Mouse (Mus musculus): Measurements from ENCODE around the gene Rd3l. TPM values are rescaled to one million over a fixed set of nuclear protein-coding genes. Genes with fewer than 3 reads are reported as not detected.

Rd3l gene
- polyA plus RNA-seq, 3 experiments from 2014 or later: not detected

Other genes starting within 250 kb of the Rd3l start
- 10 to 100 TPM; 17.9 to 19.7 (median 18.3) TPM for gene Klc1, start 222.5 kb downstream of the Rd3l start, polyA plus RNA-seq (2017; shearing (Covaris generic))
- gene Xrcc3, start 167.4 kb downstream of the Rd3l start, polyA plus RNA-seq (2017; shearing (Covaris generic)): 1 to 10 TPM; 2.8 to 5.2 (median 4.1) TPM
- gene Zfyve21, start 167.1 kb downstream of the Rd3l start, polyA plus RNA-seq (2017; shearing (Covaris generic)): 1 to 10 TPM; 3.5 to 6.8 (median 4.5) TPM
- gene Ppp1r13b, start 73.2 kb downstream of the Rd3l start, polyA plus RNA-seq (2017; shearing (Covaris generic)): 10 to 100 TPM in 1 of 3 experiments, 1 to 10 TPM in 2; 4.1 to 12.6 (median 8.6) TPM
- 100 to 1,000 TPM; 235 to 309 (median 282) TPM for gene Atp5mpl, start 14.3 kb downstream of the Rd3l start, polyA plus RNA-seq (2017; shearing (Covaris generic))
- gene Tdrd9, start 9.8 kb downstream of the Rd3l start, polyA plus RNA-seq (2017; shearing (Covaris generic)): under 1 TPM in 1 of 3 experiments, not detected in 2; 0.10 TPM
- not detected for gene Aspg, start 125.4 kb upstream of the Rd3l start, polyA plus RNA-seq (2017; shearing (Covaris generic))
- gene Kif26a, start 164.9 kb upstream of the Rd3l start, polyA plus RNA-seq (2017; shearing (Covaris generic)): not detected